Mouse (Mus musculus): ENCODE data around the gene Jup.

The Jup gene

DNA sequence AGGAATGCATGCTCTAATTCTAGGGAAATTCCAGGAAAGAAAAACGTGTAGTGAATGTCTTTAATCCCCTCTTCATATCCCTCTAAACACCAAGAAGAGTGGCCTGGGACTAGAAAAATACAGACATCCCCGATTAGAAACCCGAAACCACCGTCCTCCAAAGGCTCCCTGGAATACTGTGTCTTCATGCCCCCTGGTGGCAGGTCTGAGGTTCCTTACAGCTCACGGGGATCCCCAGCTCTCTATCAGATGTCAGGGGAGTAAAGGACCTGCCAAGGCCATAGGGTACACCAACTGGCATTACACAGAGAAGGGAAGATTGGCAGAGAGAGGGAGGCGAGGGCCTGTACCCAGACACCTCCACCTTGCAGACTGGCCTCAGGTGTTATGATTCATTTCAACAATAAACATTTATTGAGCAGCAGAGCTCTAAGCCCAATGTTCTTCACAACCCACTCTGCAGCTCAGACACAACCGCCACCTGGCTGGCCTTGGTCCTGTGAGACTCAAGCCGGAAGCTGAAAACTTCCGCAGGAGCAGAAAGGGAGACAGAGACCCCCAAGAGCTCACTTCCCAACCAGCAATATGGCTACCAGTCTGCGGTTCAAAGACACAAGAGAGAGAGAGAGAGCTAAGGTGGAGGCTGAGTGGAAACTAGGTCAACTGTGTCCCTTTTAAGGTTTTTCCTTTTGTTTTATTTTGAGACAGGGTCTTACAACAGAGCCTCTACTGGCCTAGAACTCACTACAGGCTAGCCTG is 10.7 kb upstream of the Jup start:
- peak; percentile 62 for DNase-seq (ENCODE audit: low spot score)

GRCm38 (mm10) chr11:100406995-100407705 is 9.6 kb upstream of the Jup start:
- no peak for DNase-seq (ENCODE audit: low spot score)

DNA sequence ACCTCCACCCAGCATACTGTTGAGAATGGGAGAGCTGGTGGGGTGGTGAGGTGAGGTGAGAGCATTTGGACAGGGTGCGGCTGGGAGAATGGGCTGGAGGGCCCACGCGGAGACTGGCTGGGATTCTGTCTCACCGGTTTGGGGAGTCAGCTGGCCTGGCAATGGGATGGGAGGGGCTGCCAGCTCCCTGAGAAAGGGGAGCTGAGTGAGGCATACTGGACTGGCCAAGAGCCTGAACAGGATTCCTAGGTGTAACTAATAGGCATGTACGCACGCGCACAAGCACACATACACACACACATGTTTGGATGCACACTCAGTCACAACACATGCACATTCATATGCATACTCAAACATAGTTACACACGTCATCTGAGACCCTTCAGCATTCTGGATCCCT is 8.7 kb upstream of the Jup start:
- DNase-seq (ENCODE audit: low spot score) = no peak

- no peak for DNase-seq (ENCODE audit: low spot score)
Observed at GRCm38 (mm10) chr11:100404456-100405074, 7.0 kb upstream of the Jup start.

- DNase-seq (ENCODE audit: low spot score) = no peak
Observed at GRCm38 (mm10) chr11:100403445-100404134, 6.0 kb upstream of the Jup start.

- no peak for DNase-seq (ENCODE audit: low spot score)
Observed at GRCm38 (mm10) chr11:100402682-100403081, 5.1 kb upstream of the Jup start.

DNA sequence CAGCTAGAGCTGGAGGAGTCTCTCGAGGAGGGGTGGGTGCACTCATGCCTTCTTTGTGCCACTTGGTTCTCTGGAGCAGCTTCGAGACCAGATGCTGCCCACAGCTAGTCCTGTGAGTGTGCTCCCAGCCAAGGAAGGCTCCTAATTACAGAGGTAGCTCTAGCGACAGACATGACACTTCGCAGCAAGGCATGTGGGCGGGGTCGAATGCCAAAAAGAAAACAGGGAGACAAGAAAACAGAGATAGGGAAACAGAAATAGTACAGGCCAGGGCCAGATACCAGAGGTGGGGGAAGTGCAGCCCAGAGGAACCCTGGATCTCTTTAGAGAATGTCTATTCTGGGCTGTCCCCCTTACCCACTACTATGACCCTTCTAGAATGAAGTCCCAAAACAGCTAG is 4.7 kb upstream of the Jup start:
- DNase-seq (ENCODE audit: low spot score) = peak; percentile 55

DNA sequence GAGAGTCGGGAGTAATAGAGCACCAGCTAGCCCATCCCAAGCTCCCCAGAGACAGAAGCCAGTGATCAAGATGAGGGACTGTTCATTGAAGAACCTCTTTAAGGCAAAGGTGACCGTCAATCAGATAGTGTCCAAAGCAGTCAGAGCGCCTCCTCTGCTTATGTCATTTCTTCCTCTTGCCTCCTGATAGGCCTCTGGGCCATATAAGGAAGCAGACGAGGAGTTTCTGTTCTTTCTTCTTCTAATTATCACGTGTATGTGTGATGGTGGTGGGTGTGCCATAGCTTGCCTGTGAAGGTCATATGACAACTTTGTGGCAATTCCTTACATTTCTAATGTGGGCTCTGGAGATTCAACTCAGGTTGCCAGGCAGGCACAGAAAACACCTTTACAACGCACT is 3.3 kb upstream of the Jup start:
- no peak for DNase-seq (ENCODE audit: low spot score)

- DNase-seq (ENCODE audit: low spot score) = no peak
Observed at GRCm38 (mm10) chr11:100399727-100400538, 2.4 kb upstream of the Jup start.

DNA sequence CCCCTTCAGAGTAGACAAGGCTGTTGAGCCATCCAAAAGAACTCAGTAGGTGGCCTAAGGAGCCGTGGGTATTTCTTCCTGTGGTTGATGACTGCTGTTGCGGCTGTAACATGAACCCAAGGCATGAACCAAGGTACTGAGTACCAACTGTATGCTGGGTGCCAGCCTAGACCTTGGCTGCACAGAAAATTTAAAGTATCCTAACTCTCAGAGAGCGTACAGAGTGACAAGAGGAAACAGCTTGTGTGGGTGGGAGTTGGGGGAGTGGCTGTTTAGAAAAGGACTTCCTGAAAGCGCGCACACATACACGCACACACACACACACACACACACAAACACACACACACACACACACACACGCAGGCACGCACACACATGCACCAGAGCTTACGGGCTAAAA is 1.8 kb upstream of the Jup start:
- DNase-seq (ENCODE audit: low spot score) = no peak

DNA sequence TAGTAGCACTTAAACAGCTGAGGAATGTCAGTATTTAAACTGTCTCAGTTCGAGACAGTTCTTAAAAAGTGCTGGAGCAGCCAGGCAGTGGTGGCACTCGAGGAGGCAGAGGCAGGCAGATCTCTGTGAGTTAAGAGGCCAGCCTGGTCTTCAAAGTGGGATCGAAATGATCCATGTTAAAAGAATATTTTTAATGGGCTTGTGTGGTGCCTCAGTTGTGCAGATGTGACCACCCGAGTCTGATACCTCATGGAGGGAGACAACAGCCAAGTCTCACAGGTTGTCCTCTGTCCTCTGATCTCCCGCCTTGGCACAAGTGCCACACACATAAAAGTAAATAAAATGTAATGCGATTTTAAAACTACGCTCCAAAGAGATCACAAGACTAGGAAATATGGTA is 954 bp upstream of the Jup start:
- no peak for DNase-seq (ENCODE audit: low spot score)

- no peak for DNase-seq (ENCODE audit: low spot score)
Observed at GRCm38 (mm10) chr11:100396886-100397599, 520 bp downstream of the Jup start.

DNA sequence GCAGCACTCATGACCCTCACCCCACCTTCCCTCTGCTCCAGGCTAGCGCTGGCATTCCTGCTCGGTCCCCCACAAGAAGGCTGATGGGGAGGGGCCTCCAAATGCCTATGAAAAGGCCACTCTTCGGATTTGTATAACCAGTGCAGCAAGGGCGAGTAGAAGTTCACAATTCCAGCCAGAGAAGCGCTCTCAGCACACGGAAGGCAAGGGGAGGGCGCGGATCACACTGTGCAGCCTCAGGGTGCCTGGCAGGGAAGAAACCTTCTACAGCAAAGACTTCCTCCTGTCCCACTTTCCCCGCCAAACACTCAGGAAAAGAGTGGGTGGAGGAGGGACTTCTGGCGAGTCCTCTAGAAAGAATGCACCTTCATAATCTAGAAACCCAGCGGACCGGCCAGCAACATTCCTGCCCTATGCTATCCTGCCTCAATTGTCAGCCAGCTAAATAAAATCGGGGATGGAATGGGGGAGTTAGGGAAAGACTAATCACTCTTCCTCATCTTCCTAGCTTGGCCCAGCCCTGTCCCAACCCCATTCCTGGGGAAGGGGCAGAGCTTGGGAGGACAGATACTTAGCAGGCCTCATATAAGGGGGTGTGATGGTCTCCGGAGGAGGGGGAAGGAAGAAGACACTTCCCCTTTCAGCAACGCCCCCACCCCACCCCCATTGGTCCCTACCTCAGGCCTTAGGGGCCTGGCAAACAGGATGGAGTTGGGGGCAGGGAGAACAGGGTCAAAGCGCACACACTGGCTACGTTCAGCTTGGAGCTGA is 1.5 kb downstream of the Jup start:
- DNase-seq (ENCODE audit: low spot score) = no peak

DNA sequence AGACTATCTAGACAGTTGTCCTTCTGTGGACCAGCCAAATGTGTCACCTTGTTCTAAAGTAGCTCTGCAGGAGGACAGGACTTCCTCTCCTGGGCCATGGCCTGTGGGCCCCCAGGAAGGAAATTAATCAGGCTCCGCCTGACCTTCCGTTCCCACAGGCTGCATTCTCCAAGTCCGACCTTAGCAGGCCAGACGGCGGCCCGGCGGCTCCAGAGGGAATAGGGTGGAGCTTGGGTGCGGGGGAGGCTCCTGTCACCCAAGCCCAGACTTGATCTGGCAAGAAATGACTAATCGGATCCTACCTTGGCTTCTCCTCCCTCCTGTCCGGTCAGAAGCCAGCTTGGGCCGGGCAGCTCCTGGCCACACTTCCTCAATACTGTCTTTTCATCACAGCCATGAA is 2.4 kb downstream of the Jup start:
- peak; percentile 69 for DNase-seq (ENCODE audit: low spot score)

GRCm38 (mm10) chr11:100394353-100395074 is 3.0 kb downstream of the Jup start:
- DNase-seq (ENCODE audit: low spot score) = no peak

GRCm38 (mm10) chr11:100393733-100394132 is 3.8 kb downstream of the Jup start:
- DNase-seq (ENCODE audit: low spot score) = no peak

DNA sequence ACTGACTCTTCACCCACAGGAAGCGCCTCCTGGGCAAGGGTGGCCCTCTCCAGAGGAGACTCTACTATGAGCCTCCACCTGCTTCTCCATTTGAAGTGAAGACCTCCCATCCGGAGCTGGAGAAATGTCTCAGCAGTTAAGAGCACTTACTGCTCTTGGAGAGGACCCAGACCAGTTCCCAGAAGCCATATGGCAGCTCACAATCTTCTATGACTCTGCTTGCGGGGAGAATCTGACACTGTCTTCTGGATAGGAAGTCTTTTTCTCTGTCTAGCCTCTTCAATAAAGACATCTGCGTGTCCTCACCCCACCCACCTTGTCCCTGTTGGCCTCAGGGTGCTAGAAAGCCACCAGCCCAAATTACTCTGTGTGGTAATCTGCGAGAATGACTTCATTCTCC is 4.6 kb downstream of the Jup start:
- DNase-seq (ENCODE audit: low spot score) = no peak

DNA sequence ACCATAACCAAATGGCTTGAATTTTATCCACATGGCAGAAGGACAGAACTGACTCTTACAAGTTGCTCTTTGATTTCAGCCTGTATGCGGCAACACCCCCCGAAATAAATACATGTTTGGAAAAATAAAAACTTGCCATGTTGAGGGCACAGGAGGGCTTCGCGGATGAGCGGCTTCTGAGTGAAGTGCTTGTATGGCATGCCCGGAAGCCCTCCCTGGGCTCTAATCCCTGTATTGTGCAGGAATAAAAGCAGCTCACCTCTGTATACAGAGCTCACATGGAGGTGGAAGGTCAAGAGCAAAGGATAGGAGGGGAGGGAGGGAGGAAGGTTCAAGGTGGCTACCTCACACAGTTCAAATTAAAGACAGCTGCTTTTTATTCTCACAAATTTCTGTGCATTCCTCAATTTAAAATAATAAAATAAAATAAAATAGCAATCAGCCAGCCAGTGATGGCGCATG is 5.6 kb downstream of the Jup start:
- DNase-seq (ENCODE audit: low spot score) = no peak

DNA sequence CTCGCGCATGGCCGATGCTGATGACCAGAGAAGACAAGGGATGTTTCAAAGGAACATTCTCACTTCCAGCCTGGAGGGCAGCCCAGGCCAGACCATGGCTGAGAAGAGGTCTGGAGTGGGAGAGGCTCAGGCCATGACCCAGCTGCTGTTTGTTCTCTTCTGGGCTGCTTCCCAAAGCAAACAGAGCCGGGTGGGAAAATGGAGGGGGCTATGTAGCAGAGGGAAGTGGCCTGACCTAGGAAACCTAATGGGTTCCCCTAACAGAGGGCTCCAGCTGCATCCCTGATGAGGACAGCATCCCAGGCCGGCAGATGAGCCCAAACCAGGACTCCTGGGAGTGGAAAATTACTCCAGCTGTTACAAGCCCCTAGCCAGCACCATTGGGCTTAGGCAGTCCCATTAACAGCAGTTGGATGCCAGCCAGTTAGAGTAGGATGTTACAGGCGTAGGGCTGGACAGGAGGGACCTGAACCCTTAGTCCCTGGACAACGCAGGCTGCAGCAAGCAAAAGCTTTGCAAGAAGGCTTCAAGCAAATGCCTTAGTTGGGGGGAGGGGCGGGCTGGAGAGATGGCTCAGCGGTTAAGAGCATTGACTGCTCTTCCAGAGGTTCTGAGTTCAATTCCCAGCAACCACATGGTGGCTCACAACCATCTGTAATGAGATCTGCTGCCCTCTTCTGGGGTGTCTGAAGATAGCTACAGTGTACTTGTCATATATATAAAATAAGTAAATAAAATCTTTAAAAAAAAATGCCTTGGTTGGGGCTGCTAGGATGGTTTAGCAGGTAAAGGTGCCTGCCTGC is 6.3 kb downstream of the Jup start:
- DNase-seq (ENCODE audit: low spot score) = peak; percentile 55
